Mouse (Mus musculus): ENCODE data around the gene Tox2. TPM values are rescaled to one million over a fixed set of nuclear protein-coding genes. Genes with fewer than 3 reads are reported as not detected.
A peak's percentile ranks its signal among the peaks of the same experiment; 100 is the strongest.

Tox2 gene
- polyA plus RNA-seq, 1 experiment = 14.6 TPM

DNA sequence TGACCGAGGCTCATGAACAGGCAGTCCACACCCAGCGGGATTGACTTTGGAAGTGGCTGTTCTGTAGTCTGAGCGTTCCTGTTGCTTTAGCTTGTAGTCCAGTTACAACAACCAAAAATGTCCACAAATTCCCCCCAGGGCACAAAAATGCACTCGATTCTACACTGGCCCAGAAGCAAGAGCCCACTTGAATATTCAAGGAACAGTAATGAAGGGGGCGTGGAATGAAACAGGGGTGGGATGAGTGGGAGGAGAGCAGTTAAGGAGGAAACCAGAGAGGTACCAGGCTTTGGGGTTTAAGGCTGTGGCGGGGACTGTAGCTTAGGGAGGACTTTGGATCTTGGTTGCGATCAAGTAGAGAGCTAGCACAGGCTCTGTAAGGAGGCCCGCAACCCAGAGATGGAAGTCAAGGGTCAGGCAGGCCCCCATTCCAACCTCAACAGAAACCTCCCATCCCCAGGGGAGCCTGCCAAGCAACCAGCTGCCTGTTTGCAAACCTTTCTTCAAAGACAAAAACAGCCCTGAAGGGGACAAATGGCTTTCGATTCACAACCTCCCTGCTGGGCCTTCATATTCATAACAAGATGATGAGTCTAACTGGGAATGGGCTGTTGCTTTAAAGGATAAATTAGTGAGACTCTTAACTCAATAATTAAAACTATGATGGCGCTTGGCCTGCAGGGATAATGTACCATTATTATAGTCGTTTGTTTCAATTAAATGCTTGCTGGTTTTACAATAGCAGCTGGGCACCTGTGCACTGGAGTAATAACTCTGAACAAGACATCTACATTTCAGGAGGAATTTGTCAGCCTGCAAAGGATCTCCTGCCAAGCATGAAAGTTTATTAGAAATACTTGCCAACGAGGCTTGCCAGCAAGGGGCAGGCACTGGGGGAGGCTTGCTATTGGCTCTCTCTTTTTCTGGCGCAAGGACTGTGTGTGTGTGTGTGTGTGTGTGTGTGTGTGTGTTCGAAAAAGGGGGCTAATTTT, 97.4 kb downstream of the Tox2 start:
- Histone ChIP-seq H3K27ac (ENCODE audit: control insufficient read depth, insufficient read depth, low read depth, low read length) (no peak overlapping the region), H3K36me3 (ENCODE audit: control insufficient read depth, insufficient read depth, low read length) (no peaks in the 10 kb centered on the region), H3K4me1 (ENCODE audit: control insufficient read depth, insufficient read depth, low read length) (no peaks in the 10 kb centered on the region; the same call in 1 of the 2 replicates), H3K27me3 (ENCODE audit: control insufficient read depth, insufficient read depth, low read length) (no peaks in the 10 kb centered on the region), H3K4me3 (ENCODE audit: control insufficient read depth, low read depth, low read length) (no peak overlapping the region)
- TF ChIP-seq POLR2A (IDR thresholded peaks at IDR 0.05; ENCODE audit: control insufficient read depth, low read depth, low read length) (no peak), CTCF (IDR thresholded peaks at IDR 0.05; ENCODE audit: control insufficient read depth, insufficient read depth, insufficient replicate concordance, low read depth, low read length) (no peak)

GRCm38 (mm10) chr2:163301641-163302040, 98.7 kb downstream of the Tox2 start:
- TF ChIP-seq POLR2A (IDR thresholded peaks at IDR 0.05; ENCODE audit: control insufficient read depth, low read depth, low read length) (no peak), CTCF (IDR thresholded peaks at IDR 0.05; ENCODE audit: control insufficient read depth, insufficient read depth, insufficient replicate concordance, low read depth, low read length) (no peak)
- Histone ChIP-seq H3K4me1 (ENCODE audit: control insufficient read depth, insufficient read depth, low read length) (no peaks in the 10 kb centered on the region; the same call in 1 of the 2 replicates), H3K27me3 (ENCODE audit: control insufficient read depth, insufficient read depth, low read length) (no peaks in the 10 kb centered on the region), H3K4me3 (ENCODE audit: control insufficient read depth, low read depth, low read length) (no peak overlapping the region), H3K36me3 (ENCODE audit: control insufficient read depth, insufficient read depth, low read length) (no peaks in the 10 kb centered on the region), H3K27ac (ENCODE audit: control insufficient read depth, insufficient read depth, low read depth, low read length) (no peak overlapping the region)

GRCm38 (mm10) chr2:163303037-163303436, 100.1 kb downstream of the Tox2 start:
- Histone ChIP-seq H3K27ac (ENCODE audit: control insufficient read depth, insufficient read depth, low read depth, low read length) (no peak overlapping the region), H3K27me3 (ENCODE audit: control insufficient read depth, insufficient read depth, low read length) (no peaks in the 10 kb centered on the region), H3K4me3 (ENCODE audit: control insufficient read depth, low read depth, low read length) (no peak overlapping the region), H3K36me3 (ENCODE audit: control insufficient read depth, insufficient read depth, low read length) (no peaks in the 10 kb centered on the region), H3K4me1 (ENCODE audit: control insufficient read depth, insufficient read depth, low read length) (no peaks in the 10 kb centered on the region; the same call in 1 of the 2 replicates)
- TF ChIP-seq CTCF (IDR thresholded peaks at IDR 0.05; ENCODE audit: control insufficient read depth, insufficient read depth, insufficient replicate concordance, low read depth, low read length) (no peak), POLR2A (IDR thresholded peaks at IDR 0.05; ENCODE audit: control insufficient read depth, low read depth, low read length) (no peak)

DNA sequence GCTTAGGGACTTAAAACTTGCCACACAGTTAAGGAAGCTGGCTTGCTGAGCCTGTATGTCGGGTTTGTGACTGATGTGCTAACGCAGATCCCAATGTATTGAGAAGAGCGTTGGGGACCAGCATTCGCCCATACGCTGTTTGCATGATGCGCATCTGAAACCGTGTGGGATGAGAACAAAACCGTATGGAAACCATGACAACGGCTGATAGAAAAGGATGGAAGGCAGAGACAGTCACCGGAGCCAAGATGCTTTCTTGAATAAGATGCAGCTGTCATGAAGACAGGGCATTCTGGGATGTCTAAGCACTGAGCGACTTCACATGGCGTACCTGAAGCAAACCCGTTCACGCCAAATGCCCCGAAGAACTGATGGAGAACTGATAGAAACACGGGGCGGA, 106.5 kb downstream of the Tox2 start:
- H3K4me3 ChIP-seq (ENCODE audit: control insufficient read depth, low read depth, low read length) = no peak overlapping the region
- no peaks in the 10 kb centered on the region for H3K27me3 ChIP-seq (ENCODE audit: control insufficient read depth, insufficient read depth, low read length)
- no peak for TF ChIP-seq CTCF (IDR thresholded peaks at IDR 0.05; ENCODE audit: control insufficient read depth, insufficient read depth, insufficient replicate concordance, low read depth, low read length)
- no peak for TF ChIP-seq POLR2A (IDR thresholded peaks at IDR 0.05; ENCODE audit: control insufficient read depth, low read depth, low read length)
- H3K36me3 ChIP-seq (ENCODE audit: control insufficient read depth, insufficient read depth, low read length) = no peaks in the 10 kb centered on the region
- no peak overlapping the region for H3K27ac ChIP-seq (ENCODE audit: control insufficient read depth, insufficient read depth, low read depth, low read length)
- H3K4me1 ChIP-seq (ENCODE audit: control insufficient read depth, insufficient read depth, low read length) = no peaks in the 10 kb centered on the region

- no peak for TF ChIP-seq POLR2A (IDR thresholded peaks at IDR 0.05; ENCODE audit: control insufficient read depth, low read depth, low read length)
- TF ChIP-seq CTCF (IDR thresholded peaks at IDR 0.05; ENCODE audit: control insufficient read depth, insufficient read depth, insufficient replicate concordance, low read depth, low read length) = peak; percentile 6; the same call in 1 of the 2 replicates
- H3K27me3 ChIP-seq (ENCODE audit: control insufficient read depth, insufficient read depth, low read length) = no peaks in the 10 kb centered on the region
- H3K27ac ChIP-seq (ENCODE audit: control insufficient read depth, insufficient read depth, low read depth, low read length) = no peak overlapping the region
- no peaks in the 10 kb centered on the region for H3K4me1 ChIP-seq (ENCODE audit: control insufficient read depth, insufficient read depth, low read length)
- H3K4me3 ChIP-seq (ENCODE audit: control insufficient read depth, low read depth, low read length) = no peak overlapping the region
- H3K36me3 ChIP-seq (ENCODE audit: control insufficient read depth, insufficient read depth, low read length) = no peaks in the 10 kb centered on the region
Measured at GRCm38 (mm10) chr2:163310163-163310688, 107.3 kb downstream of the Tox2 start.

DNA sequence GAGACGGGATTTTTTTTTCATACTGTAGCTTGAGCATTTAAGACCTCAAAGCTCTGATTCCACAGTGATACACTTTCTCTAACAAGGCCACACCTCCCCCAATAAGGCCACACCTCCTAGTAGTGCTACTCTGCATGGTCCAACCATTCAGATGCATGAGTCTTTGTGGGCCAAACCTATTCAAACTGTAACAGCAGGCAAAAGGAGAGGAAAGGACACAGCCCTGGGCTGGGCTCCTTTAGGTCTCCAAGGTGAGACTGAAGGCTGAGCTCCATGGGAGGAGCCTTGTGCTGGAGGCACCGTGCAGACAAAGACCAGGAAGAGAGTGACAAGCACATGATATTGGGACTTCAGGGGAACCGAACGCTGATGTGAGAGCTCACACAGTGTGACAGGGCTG, 114.4 kb downstream of the Tox2 start:
- no peaks in the 10 kb centered on the region for H3K36me3 ChIP-seq (ENCODE audit: control insufficient read depth, insufficient read depth, low read length)
- no peaks in the 10 kb centered on the region for H3K27me3 ChIP-seq (ENCODE audit: control insufficient read depth, insufficient read depth, low read length)
- no peak overlapping the region for H3K27ac ChIP-seq (ENCODE audit: control insufficient read depth, insufficient read depth, low read depth, low read length)
- no peaks in the 10 kb centered on the region for H3K4me1 ChIP-seq (ENCODE audit: control insufficient read depth, insufficient read depth, low read length)
- no peak overlapping the region for H3K4me3 ChIP-seq (ENCODE audit: control insufficient read depth, low read depth, low read length)
- TF ChIP-seq POLR2A (IDR thresholded peaks at IDR 0.05; ENCODE audit: control insufficient read depth, low read depth, low read length) (no peak), CTCF (IDR thresholded peaks at IDR 0.05; ENCODE audit: control insufficient read depth, insufficient read depth, insufficient replicate concordance, low read depth, low read length) (no peak)

- Histone ChIP-seq H3K4me1 (ENCODE audit: control insufficient read depth, insufficient read depth, low read length) (no peaks in the 10 kb centered on the region), H3K27ac (ENCODE audit: control insufficient read depth, insufficient read depth, low read depth, low read length) (no peak overlapping the region), H3K27me3 (ENCODE audit: control insufficient read depth, insufficient read depth, low read length) (no peaks in the 10 kb centered on the region), H3K4me3 (ENCODE audit: control insufficient read depth, low read depth, low read length) (no peak overlapping the region), H3K36me3 (ENCODE audit: control insufficient read depth, insufficient read depth, low read length) (no peaks in the 10 kb centered on the region)
- TF ChIP-seq POLR2A (IDR thresholded peaks at IDR 0.05; ENCODE audit: control insufficient read depth, low read depth, low read length) (no peak), CTCF (IDR thresholded peaks at IDR 0.05; ENCODE audit: control insufficient read depth, insufficient read depth, insufficient replicate concordance, low read depth, low read length) (no peak)
Measured at GRCm38 (mm10) chr2:163318777-163319176, 115.9 kb downstream of the Tox2 start.
